Mouse (Mus musculus): Measurements from ENCODE around the gene Foxred2.

The Foxred2 gene

GRCm38 (mm10) chr15:77916851-77917544, 39.5 kb downstream of the Foxred2 start:
- peak; percentile 89 for DNase-seq (ENCODE audit: low read depth, low spot score)

DNA sequence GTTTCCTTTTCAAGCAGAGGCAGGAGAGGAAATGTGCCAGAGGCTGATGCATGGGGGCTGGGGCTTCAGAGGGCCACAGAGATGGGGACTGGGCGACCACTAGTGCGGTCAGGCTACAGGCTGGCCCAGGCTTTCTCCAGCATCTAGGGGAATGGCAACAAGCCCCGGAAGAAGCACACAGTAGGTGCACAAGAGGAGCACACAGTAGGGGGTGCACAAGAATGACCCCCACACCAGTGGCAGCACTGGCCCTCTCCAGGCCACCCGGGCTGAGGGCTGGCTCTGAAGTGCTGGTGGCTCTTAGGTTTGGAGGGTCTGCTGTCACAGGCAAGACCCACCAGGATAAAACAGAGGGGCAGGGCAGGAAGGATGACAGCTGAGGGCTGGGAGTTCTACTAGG, 41.2 kb downstream of the Foxred2 start:
- no peak for DNase-seq (ENCODE audit: low read depth, low spot score)

DNA sequence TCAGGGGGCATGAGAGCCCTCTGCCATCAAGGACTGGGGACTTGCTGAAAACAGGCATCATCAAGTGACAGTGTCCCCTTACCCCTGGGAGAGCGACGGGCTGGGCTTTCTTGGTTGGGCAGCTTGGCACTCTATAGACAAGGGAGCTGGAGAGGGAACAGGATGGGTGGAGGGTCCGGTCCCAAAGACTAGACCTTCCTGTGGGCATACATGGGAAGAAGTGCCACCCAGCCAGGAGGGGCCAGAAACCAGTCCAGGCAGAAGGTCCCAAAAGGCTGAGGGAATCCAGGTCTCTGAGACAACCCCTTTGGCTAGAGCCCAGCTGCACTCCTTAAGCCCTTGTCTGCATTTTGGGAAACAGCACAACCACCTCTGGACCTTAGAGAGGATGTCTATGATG, 42.0 kb downstream of the Foxred2 start:
- no peak for DNase-seq (ENCODE audit: low read depth, low spot score)

DNA sequence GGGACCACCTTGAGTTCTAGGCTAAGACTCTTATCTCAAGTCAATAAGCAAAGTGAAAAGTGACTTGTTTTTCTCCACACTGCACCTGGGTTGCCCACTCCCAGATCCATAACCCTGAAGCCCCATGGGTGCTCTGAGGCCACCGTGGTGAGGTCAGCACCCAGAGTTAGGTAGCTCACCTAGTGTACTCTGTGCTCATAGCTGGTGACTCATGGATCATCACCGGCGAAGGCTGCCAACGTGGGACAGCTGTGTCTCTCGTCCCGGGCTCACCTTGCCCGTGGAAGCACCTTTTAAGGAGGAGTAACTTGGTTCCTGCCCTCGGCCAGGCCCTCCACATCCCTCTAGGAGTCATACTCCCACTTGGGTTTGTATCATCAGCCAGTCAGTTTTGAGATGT, 43.5 kb downstream of the Foxred2 start:
- DNase-seq (ENCODE audit: low read depth, low spot score): no peak

- DNase-seq (ENCODE audit: low read depth, low spot score): peak; percentile 50
Observed at GRCm38 (mm10) chr15:77912585-77912984, 43.9 kb downstream of the Foxred2 start.

DNA sequence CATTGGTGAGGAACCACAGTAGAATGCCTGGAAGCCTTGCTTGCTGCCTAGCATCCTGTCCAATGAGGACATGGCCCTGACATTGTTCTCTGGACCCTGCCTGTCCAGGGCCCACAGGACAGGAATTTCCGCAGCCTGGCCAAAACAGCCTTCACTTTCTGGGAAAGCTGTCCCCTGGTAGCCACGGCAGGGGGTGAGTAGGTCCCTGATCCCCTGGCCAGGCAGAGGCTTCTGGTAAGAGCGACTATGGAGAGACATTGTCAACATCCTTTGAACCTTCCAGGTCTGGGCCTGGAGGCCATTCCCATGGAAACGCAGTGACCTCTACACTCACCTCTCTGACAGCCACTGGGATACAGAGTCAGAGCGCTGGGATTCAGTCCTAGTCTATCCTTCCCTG, 44.5 kb downstream of the Foxred2 start:
- DNase-seq (ENCODE audit: low read depth, low spot score): no peak

GRCm38 (mm10) chr15:77911065-77911464, 45.5 kb downstream of the Foxred2 start:
- peak; percentile 80 for DNase-seq (ENCODE audit: low read depth, low spot score)

DNA sequence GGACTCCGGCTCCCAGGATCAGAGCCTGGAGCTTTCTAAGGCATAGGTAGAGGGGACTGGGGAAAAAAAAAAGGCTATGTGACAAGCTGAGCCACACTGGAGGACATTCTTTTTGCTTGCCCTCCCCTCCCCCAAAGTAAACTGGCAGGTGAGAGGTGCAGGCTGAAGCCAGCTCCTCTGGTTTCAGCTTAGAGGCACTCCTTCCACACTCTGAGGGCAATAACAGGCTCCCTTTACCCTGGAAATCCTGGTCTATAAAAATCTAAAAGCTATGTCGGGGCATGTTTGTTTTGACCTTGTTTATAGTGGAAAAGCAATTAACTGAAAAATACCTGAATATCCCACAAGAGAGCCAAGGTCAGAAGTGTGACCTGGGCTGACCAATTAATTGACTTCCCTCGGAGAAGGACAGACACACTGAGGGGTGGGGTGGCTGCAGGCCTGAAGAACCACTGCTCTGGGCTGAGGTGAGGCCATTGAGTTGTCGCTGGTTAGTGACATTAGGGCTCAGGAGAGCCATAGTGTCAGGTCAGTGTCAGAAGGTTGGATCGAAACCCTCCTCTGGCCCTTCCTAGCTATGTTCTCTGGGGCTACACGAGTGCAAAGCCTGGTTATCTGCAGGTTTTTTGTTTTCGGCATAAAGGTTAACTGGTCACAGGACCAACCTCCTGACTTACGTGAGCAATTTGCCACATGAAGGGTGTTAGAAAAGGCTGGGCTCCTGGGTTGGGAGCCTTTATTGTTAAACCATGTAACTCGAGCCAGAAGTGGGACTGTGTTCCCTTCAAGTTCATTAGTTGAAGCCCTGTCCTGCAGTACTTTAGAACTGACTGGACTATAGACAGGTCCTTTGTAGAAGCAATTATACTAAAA, 48.6 kb downstream of the Foxred2 start:
- no peak for DNase-seq (ENCODE audit: low read depth, low spot score)

DNA sequence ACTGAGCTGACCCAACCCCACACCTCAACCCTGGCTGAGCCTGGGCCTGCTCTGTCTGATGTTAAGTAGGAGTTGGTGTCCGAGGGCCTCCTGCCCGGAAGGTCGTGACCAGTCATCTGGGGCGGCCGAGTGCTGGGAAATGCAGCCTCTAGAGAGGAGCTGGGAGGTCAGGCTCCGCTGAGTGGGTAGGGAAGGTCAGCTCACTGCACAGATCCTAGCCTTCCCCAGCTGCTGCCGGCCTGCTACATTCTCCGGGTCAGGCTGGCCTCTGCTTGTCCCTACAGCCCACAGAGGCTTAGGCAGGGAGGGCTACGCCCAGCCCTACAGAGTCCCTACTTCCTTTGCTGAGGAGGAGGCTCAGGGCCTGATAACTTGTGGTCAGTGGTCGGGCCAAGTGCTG, 50.0 kb downstream of the Foxred2 start:
- DNase-seq (ENCODE audit: low read depth, low spot score): no peak

DNA sequence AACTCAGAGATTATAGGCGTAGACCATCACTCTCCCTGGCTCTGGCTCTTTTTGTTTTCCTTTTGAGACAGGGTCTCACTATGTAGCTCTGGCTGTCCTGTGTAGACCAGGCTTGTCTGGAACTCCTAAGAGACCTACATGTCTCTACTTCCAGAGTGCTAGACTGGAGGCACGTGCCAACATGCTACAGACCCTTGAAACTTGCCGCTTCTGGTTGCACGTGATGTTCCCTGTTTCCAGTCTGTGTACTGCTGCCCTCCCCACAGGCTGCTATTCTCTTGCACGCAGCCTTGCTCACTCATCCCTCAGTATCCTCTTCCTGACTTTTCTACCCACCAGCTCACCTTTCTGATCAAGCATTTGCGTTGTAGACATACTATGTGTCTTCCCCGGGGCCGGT, 50.4 kb downstream of the Foxred2 start:
- DNase-seq (ENCODE audit: low read depth, low spot score): no peak

DNA sequence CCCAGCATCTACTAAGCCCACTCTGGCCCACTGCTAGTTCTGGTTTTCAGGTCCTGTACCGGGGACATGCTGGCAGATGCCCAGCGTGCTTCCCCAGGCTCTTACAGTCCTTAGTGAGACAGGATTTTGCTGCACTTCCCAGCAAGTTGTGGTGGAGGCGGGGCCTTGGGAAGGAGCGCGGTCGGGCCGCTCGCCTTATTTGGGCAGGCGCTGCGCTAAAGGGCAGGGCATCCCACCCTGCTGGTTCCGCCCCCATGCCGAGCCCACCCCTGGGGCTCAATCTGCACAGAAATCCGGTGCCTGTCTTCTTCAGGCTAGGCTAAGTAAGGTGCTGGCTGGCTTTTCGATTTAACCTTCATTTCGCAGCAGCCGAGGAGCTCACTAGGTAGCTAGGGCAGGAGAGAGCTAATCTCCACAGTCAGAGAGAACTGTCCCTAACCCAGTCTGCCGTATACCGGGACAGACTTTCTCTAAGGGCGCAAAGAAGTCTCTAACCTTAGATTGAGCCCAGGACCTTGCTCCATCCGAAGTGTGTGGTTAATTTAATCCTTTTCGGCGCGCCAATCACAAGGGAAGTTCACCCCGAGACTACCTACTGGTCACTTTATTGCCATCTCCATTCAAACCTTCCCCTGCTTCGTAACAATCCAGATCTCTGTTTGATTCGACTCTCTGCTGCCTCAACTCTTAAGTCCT, 51.1 kb downstream of the Foxred2 start:
- peak; percentile 93 for DNase-seq (ENCODE audit: low read depth, low spot score)

- DNase-seq (ENCODE audit: low read depth, low spot score): peak; percentile 66
Observed at GRCm38 (mm10) chr15:77904363-77904892, 52.1 kb downstream of the Foxred2 start.

DNA sequence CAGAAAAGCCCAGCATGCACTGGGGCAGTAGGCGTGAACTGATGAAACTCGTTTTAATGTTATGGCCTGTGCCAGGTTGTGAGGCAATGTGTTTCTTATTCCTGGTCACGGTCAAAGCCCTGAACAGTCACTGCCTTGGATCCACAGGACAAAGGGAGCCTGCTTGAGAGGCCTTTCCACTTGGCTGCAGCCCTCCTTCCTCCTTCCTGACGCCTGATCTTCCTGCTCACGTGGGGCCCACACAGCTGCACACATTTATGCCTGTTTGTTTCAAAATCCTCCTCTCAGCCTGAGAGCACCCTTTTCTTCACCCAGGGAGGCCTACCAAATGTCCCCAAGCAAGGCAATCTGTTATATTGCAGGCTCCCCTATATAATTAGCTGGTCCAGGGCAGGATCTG, 53.3 kb downstream of the Foxred2 start:
- no peak for DNase-seq (ENCODE audit: low read depth, low spot score)

- DNase-seq (ENCODE audit: low read depth, low spot score): no peak
Observed at GRCm38 (mm10) chr15:77894926-77895325, 61.6 kb downstream of the Foxred2 start.

DNA sequence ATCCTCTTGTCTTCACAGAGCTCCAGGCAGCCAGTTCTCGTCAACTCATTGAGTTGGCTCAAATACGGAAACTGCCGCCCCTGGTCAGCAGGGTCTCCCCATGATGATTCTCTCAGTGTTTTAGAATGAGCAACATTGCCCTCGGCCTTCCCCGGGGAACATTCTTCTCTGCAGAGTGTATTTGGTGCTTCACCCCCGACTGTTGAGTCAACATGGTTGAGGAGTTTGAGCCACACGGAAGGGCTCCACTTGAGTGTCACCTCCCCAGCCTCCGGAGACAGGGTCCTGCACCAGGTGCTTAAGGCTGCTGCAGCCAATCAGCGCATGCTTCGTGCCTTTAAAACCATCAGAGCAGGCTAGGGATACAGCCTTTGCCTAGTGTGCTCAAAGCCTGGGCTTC, 63.2 kb downstream of the Foxred2 start:
- DNase-seq (ENCODE audit: low read depth, low spot score): no peak

GRCm38 (mm10) chr15:77892420-77892819, 64.1 kb downstream of the Foxred2 start:
- DNase-seq (ENCODE audit: low read depth, low spot score): no peak

DNA sequence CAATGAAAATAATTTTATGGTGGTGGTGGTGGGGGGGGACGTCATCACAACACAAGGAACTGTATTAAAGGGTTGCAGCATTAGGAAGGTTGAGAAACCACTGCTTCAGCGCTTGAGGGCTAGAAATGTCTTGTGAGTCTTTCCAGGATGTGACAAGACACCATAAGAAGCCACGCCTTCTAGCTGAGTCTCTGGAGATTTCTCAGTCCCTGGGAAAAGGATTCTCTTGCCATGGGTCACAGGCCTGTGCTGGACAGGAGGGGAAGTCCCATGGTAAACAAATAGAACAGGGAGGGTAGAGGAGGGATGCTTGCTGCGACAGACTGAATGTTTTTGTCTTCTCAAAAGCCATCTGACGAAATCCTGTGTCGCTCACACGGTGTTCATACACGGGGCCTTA, 64.8 kb downstream of the Foxred2 start:
- DNase-seq (ENCODE audit: low read depth, low spot score): no peak

All from ES-CJ7 (cell line).